Mouse (Mus musculus) regulatory T cell (primary cell): ENCODE data around the gene Sult2a2.

Source experiments
- in situ Hi-C: fragments of 300-600 bp; cut with MboI, MseI; formaldehyde crosslinking; loops from one replicate; pipeline ENCODE4 v1.15.1; 2025; ENCODE audit warnings: high pct_unique_total_duplicates

Gene Sult2a2

DNA sequence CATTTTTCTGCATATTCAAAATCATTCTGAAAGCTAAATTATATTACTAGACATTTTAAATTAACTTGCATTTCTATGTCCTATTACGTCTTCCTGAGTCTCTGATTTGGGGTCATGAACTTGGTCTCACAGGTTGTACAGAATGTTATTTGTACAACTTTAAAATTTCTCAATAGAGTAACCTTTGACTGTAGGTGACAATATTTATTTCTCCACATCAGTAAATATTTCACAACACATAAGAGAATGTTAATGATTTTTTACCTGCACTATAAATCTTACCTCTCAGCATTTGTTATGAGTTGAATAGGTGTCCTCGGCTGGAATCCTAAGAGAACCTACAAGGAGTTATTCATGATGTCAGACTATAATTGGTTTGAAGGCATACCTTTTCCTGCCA is at the start of gene Sult2a2:
Sult2a2 (plus strand) TSS at position 301 of the 400 bp plus-strand sequence.
- in situ Hi-C loops, result loop anchor here (10.0 kb wide), 1 partner anchor 102 kb away; the partner anchor contains the start of gene Sult2a1

DNA sequence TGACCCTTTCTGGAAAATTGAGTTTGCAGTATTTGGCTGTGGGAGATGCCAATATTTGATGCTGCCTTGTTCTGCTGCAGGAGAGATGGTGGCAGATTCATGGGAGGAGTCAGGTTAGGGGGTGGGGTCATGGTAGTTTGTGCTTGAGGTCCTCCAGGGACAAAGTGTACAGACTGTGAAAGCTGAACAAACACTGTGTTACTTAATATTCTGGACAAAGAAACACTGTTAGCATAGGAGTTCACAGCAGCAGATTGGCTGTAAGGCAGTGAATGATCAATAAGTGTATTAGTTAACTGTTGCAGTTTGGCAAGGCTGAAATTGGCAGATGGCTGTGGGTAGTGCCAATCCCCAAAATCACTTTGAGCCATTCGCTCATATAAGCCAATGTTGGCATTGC is 80.6 kb downstream of the Sult2a2 start:
- in situ Hi-C loops, result no loop called here
